22 mouse cellular contexts compared by ENCODE assay signal in the genomic region with DNA sequence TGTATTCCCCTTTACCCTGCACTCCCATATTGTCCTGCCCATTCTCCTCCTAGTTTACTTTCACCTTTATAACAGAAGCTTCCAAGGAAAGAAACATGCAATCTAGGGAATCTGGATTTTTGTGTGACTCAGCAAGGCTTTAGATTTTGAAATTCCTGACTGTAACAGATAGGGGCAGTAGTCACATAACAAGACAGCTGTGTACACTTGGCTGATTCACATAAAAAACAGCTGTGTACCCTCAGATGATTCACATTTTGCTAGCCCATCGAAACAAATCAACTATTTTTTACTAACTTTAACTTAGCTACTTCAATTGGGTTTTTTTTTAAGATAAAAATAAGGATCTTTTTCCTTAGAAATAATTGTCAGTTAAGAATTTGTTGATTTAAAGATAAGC.
DNase-seq lines count a peak whose midpoint lies in the region; ATAC-seq and TF ChIP-seq lines count a peak whose summit lies in the region.
"Had no signal": no experiment of that assay in that cellular context is flagged by ENCODE, and none has a peak within 500 bp of the region (broad histone marks: within the 10 kb centered on the region; RNA-seq: fewer than 3 reads in every experiment).

No protein-coding gene starts in this region.

- 73% methylated on average over 1 of the region's 1 CpGs for WGBS in limb, embryonic 14.5 days
- 84% methylated on average over 1 of the region's 1 CpGs for WGBS in limb, embryonic 10.5 days
- 85% methylated on average over 1 of the region's 1 CpGs for WGBS in neural tube, embryonic 15.5 days
- WGBS in midbrain, embryonic 13.5 days = 76% methylated on average over 1 of the region's 1 CpGs

- no peaks in the 10 kb centered on the region for H3K27me3 ChIP-seq in limb, embryonic 14.5 days (ENCODE audit: control insufficient read depth, insufficient read depth, low read length)
- no peaks in the 10 kb centered on the region for H3K27me3 ChIP-seq in limb, embryonic 10.5 days (ENCODE audit: low read depth, poor library complexity, severe bottlenecking)
- H3K27me3 ChIP-seq in neural tube, embryonic 15.5 days (replicated peaks) = no peaks in the 10 kb centered on the region
- H3K27me3 ChIP-seq in midbrain, embryonic 13.5 days = no peaks in the 10 kb centered on the region
- H3K27me3 ChIP-seq: embryonic facial prominence, embryonic 13.5 days; forebrain, embryonic 13.5 days; hindbrain, embryonic 15.5 days; Patski had no signal

- peak; percentile 74; the same call in 1 of the 2 replicates for ATAC-seq in limb, embryonic 14.5 days (ENCODE audit: low FRiP score, low read depth)
- ATAC-seq in neural tube, embryonic 15.5 days (ENCODE audit: low FRiP score) = no peak
- ATAC-seq in midbrain, embryonic 13.5 days = no peak
- ATAC-seq: activated CD4-positive, CD25-positive, alpha-beta regulatory T cell, adult 4 months; forebrain, embryonic 13.5 days; forebrain, postnatal 0 days; intestine, embryonic 16.5 days; Patski had no signal

- H3K9me3 ChIP-seq in limb, embryonic 14.5 days (ENCODE audit: control insufficient read depth, low read length) = no peaks in the 10 kb centered on the region
- no peaks in the 10 kb centered on the region for H3K9me3 ChIP-seq in limb, embryonic 10.5 days (replicated peaks)
- no peaks in the 10 kb centered on the region for H3K9me3 ChIP-seq in neural tube, embryonic 15.5 days (replicated peaks)
- no peaks in the 10 kb centered on the region for H3K9me3 ChIP-seq in midbrain, embryonic 13.5 days
- H3K9me3 ChIP-seq: embryonic facial prominence, embryonic 13.5 days; forebrain, embryonic 13.5 days; heart, embryonic 10.5 days; hindbrain, embryonic 15.5 days had no signal

- H3K27ac ChIP-seq in limb, embryonic 14.5 days (replicated peaks; ENCODE audit: low read depth, low read length) = no peak overlapping the region
- H3K27ac ChIP-seq in limb, embryonic 10.5 days = no peak overlapping the region
- no peak overlapping the region for H3K27ac ChIP-seq in neural tube, embryonic 15.5 days (replicated peaks)
- no peak overlapping the region for H3K27ac ChIP-seq in midbrain, embryonic 13.5 days
- H3K27ac ChIP-seq: embryonic facial prominence, embryonic 13.5 days; forebrain, embryonic 13.5 days; heart, embryonic 10.5 days; hindbrain, embryonic 15.5 days had no signal

- H3K4me3 ChIP-seq in limb, embryonic 14.5 days (replicated peaks; ENCODE audit: low read length) = no peak overlapping the region
- no peak overlapping the region for H3K4me3 ChIP-seq in limb, embryonic 10.5 days
- no peak overlapping the region for H3K4me3 ChIP-seq in neural tube, embryonic 15.5 days (replicated peaks)
- H3K4me3 ChIP-seq in midbrain, embryonic 13.5 days (replicated peaks) = no peak overlapping the region
- H3K4me3 ChIP-seq: embryonic facial prominence, embryonic 13.5 days; forebrain, embryonic 13.5 days; heart, embryonic 10.5 days; hindbrain, embryonic 15.5 days had no signal

- no peaks in the 10 kb centered on the region for H3K36me3 ChIP-seq in limb, embryonic 14.5 days (ENCODE audit: control insufficient read depth, insufficient read depth, low read length)
- no peaks in the 10 kb centered on the region for H3K36me3 ChIP-seq in limb, embryonic 10.5 days
- H3K36me3 ChIP-seq in neural tube, embryonic 15.5 days = no peaks in the 10 kb centered on the region
- no peaks in the 10 kb centered on the region for H3K36me3 ChIP-seq in midbrain, embryonic 13.5 days
- H3K36me3 ChIP-seq: embryonic facial prominence, embryonic 13.5 days; heart, embryonic 10.5 days; hindbrain, embryonic 15.5 days had no signal

- no peak for TF ChIP-seq POLR2A in limb, embryonic 14.5 days (IDR thresholded peaks at IDR 0.05; ENCODE audit: borderline replicate concordance, extremely low read depth, insufficient read depth, insufficient read length)

- intact Hi-C loops in heart, postnatal 25 days (cut with DNase I) = no loop called here

- H3K4me2 ChIP-seq in limb, embryonic 14.5 days (replicated peaks; ENCODE audit: low read depth, low read length, severe bottlenecking) = no peak overlapping the region
- no peak overlapping the region for H3K4me2 ChIP-seq in neural tube, embryonic 15.5 days
- no peak overlapping the region for H3K4me2 ChIP-seq in midbrain, embryonic 13.5 days (replicated peaks)
- H3K4me2 ChIP-seq: embryonic facial prominence, embryonic 13.5 days; forebrain, embryonic 13.5 days; hindbrain, embryonic 15.5 days had no signal

- peak; percentile 1 for DNase-seq in heart, adult 8-10 months (ENCODE audit: low spot score)
- DNase-seq in heart, postnatal 25 days (ENCODE audit: low spot score) = no peak
- DNase-seq in limb, embryonic 14.5 days (ENCODE audit: low spot score) = no peak
- DNase-seq in limb, embryonic 10.5 days (ENCODE audit: low spot score) = no peak
- DNase-seq in brain, adult 2 months (ENCODE audit: low read depth, low spot score) = peak; percentile 18
- DNase-seq: B cell, adult 2 months; cerebellum, adult 11 months; cerebellum, adult 9-10 months; cerebellum, postnatal 25 days; forebrain, postnatal 0 days; gastrocnemius, postnatal 36 days; heart, adult 11 months; heart, postnatal 14 days had no signal

- no peaks in the 10 kb centered on the region for H3K4me1 ChIP-seq in limb, embryonic 14.5 days (ENCODE audit: control insufficient read depth, insufficient read depth, low read length)
- no peaks in the 10 kb centered on the region for H3K4me1 ChIP-seq in limb, embryonic 10.5 days
- no peaks in the 10 kb centered on the region for H3K4me1 ChIP-seq in neural tube, embryonic 15.5 days
- no peaks in the 10 kb centered on the region for H3K4me1 ChIP-seq in midbrain, embryonic 13.5 days (replicated peaks)
- H3K4me1 ChIP-seq: forebrain, embryonic 13.5 days; heart, embryonic 10.5 days; hindbrain, embryonic 15.5 days had no signal

- H3K9ac ChIP-seq in limb, embryonic 14.5 days (ENCODE audit: low read depth, low read length, severe bottlenecking) = no peak overlapping the region
- H3K9ac ChIP-seq in neural tube, embryonic 15.5 days (replicated peaks) = no peak overlapping the region
- H3K9ac ChIP-seq in midbrain, embryonic 13.5 days (replicated peaks) = no peak overlapping the region
- H3K9ac ChIP-seq: embryonic facial prominence, embryonic 13.5 days; forebrain, embryonic 13.5 days; forebrain, postnatal 0 days; hindbrain, embryonic 15.5 days had no signal

Comparison
In these comparisons a context has a peak if more than half of its experiments do, and no peak if none do; other contexts are left out.
1. DNase-seq: peak in heart, adult 8-10 months (single experiment) and brain, adult 2 months (single experiment); none in heart, postnatal 25 days (single experiment), limb, embryonic 14.5 days (single experiment) and limb, embryonic 10.5 days (single experiment).